Mouse (Mus musculus) kidney, adult 9 months (tissue): Measurements from ENCODE around the gene Dpf1.

Experiments used
- DNase-seq: peaks from one replicate; pipeline ENCODE4 v3.0.0; 2022

Dpf1 gene

DNA sequence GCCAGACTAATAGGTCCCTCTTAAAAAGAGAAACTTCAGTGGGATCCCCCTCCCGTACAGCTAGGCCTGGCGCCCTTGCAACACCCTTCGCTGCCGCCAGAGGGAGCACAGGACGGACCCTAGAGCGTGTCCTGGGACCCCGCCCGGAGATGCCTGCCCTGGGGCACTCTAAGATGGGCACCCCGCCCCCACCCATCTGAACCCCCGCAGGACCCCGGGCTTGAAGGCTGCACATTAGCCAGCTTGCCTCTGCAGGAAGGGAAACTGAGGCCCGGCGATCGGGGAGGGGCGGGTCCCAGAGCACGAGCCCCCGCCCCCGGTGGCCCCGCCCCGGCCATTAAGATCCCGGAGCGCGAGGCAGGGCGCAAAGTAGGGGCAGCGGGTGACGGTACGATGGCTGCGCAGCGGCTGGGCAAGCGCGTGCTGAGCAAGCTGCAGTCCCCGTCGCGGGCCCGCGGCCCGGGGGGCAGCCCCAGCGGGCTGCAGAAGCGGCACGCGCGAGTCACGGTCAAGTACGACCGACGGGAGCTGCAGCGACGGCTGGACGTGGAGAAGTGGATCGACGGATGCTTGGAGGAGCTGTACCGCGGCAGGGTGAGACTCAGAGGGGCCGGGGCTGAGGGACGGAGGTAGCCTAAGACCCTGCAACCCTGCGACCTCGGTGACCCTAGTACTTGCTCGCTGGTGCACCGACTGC lies 14.7 kb upstream of the Dpf1 start, which contains the start of gene Ppp1r14a:
TSS of gene Ppp1r14a (plus strand) at position 367 of the 697 bp plus-strand sequence.
- peak; percentile 68 for DNase-seq

DNA sequence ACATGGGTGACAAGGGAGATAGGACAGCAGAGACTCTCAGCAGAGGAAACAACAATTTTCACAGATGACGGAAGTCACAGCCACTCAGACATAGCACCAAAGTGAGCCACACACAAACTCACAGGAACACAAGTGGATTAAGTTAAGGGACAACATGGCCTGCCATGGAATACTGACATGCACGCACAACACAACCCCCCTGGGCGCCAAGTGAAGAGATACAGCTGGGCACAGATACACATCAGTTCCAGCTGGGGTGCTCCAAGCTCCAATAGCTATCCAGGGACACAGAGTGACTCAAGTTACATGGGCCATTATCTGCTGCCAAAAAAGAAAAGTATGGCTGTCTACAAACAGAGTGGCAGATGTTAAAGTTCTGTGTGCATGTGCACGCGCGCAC lies 13.9 kb upstream of the Dpf1 start:
- DNase-seq = no peak

DNA sequence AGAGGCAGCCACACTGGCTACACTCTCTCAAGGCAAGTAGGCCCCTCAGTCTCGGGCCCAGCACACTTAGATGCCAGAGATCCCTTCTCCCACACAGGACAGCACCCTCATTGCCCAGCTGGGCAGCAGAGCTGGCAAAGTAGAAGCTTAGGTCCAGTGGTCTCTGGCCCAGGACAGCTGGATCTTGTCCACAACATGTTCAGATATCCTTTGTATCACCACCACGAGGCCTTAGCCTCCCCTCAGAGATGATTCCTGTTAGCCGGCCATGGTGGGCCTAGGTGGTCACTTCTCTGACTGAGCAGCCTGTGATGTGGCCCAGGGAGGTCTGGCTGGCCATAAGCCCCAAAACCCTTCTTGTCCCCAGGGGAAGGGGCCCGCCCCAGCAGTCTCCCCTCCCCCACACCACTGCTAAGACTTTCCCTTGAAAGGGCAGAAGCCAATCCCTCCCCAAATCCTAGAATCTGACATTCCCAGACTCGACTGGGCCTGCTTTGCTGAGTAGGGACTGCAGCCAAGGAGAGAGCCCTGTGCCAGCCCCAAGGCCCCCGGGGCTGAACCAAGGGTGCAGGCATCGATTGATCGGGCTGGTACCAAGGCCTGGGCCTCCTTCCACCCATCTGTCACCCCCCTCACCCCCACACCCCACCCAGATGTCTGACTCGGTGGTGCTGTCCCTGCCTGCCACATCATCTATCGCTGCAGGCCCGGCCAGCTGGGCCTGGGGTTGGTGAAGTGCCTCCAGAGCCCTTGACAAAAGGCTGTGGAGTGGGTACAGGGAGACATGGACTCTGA lies 12.9 kb upstream of the Dpf1 start:
- DNase-seq = no peak

DNA sequence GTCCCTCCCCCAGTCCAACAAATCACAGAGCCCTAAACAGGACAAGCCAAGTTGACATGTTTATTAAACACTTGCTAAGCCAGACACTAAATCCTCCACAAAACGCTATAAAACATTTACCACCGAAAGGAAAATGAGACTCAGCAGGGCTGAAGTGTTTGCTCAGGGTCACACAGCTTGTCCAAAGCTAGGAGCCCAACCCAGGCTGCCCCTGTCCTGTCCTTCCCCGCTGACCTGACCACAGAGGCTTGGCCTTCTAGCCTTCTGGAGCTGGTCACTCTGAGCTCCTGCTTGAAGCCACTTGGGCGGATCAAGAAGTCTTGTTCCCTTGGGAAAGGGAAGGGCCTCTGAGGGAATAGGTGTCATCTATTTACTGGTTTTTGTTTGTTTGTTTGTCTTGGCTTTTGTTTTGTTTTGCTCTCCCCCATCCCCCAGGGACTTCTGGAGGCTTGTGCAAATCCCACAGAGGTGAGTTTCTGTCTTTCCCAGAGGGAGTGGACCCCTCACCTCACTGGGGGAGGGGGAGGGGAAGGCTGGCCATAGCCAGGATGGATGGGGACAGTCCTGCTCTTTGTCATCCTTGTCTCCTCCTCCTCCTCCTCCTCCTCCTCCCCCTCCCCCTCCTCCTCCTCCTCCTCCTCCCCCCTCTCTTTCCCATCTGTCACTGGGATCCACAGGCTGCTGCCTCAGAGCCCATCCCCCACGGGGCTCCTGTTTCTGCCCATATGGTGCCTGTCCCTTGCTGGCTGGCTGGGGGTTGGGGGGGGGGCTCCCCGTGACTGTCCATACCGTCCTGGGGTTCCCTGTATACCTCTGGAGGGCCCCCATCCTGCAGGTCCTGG lies 11.9 kb upstream of the Dpf1 start:
- no peak for DNase-seq

DNA sequence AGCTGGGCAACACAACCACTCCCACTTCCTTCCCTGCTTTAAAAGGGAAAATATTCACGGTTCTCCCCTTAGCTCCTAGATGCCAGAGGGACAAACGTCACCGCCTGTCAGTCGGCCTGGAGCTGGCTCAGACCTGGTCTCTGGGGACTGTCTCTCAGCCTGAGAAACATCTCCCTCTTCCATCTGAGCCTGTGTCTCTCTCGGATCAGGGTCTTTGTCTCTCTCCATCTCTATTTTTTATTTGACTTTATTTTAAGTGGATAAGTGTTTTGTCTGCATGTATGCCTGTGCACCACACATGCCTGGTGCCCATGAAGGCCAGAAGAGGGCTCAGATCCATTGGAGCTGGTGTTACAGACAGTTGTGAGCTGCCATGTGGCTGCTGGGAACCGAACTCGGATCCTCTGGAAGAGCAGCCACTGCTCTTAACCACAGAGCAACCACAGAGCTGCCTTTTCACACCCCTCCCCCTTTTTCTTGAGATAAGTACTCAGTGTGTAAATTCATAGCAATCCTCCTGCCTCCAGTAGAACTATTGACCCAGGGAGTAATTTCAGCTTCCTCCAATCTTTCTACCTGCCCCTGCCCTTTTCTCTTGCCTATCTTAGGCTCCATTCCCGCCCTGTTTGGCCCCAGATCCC lies 11.2 kb upstream of the Dpf1 start:
- DNase-seq = no peak

DNA sequence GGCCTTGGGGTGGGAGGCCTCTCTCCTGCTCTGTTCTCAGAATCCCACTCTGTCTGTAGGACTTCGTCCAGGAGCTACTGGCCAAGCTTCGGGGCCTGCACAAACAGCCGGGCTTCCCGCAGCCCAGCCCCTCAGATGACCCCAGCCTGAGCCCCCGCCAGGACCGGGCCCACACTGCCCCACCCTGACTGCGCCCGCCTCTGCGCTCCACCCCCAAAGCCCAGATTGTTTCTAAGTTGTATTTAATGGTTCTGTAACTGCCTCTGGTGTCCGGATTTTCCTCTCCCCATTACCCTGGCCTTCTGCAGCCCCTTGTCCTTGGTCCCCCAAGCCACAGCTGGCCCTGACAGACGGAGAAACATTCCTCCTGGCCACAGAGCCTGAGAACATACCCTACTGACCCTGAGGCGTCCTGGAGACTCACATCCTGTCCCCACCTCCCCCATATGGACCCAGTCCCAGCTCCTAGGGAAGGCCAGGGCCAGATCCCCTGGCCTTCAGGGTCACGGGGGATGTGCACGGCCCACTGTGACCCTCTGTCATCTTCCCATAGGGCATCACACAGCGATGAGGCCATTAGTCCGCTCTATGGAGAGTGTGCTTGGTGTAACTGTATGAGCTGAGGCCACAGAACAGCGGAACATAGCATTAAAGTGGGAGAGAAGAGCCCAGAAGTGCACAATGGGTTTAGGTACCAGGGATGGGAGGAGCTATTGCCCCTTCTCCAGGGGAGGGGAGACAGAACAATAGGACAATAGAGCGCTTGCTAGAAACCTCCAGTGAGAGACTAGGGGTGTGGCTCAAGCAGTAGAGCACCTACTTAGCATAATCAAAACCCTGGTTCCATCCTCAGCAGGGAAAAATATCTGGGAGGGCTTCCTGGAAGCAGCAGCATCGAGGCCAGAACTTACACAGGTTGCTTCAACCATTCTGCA lies 10.4 kb upstream of the Dpf1 start:
- DNase-seq = peak; percentile 55

DNA sequence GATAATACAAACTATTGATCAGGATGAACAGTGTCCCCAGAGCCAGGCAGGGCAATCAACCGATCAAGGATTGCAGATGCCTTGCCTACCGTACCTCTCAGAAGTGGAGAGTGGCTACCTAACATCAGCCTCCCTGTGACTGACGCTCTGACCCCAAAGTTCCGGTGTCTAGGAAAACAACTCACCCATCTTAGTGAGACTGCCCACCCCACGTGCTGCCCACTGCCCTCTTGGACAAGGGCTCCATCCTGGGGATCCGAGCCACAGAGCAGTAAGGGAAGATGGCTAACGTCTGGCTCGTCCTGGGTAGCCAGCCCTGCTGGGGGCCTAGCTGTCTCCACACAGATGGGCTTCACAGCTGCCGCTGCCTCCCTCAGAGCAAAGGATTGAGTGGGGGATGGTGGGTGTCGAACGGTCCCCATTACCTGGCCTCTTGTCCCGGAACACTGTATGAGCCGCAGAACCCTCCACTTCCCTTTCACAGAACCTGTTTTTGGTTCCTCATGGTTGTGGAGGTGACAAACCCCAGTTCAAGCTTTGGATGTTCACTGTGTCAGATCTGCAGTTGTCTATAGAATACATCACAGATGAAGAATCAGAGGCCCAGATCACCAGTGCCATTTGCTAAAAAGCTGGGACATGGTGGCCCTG lies 9.5 kb upstream of the Dpf1 start:
- no peak for DNase-seq

DNA sequence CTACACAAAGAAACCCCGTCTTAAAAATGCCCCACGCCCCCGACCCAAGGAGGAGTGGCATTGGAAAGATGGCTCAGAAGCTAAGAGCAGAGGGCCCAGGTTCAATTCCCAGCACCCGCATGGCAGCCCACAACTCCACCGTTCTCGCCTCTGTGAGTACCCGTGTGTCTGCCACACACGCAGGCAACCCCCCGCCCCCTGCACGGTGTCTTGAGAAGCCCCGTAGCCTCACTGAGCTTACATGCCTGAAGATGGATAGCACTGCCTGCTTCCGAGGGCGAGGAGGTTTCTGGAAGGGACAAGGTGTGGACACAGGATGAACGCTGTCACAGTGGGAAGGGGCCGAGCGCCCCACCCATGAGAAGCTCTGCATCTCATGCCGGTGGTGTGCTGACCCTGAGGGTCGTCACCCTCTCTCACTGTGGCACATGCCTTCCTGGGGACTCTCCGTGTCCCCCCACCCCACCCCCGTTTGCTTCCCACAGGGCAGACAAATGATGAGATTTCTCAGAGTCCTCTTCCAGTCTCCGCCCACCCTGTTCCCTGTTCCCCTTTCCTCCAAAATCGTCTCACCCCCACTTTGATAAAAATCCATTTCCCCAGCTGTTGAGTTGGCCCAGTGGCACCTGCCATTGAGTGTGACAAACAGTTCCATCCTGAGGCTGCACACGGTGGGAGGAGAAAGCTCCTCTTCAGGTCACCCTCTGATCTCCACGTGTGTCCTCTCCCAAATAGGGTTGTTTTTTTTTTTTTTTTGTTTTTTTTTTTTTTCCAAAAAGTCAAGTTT lies 7.7 kb upstream of the Dpf1 start:
- no peak for DNase-seq

DNA sequence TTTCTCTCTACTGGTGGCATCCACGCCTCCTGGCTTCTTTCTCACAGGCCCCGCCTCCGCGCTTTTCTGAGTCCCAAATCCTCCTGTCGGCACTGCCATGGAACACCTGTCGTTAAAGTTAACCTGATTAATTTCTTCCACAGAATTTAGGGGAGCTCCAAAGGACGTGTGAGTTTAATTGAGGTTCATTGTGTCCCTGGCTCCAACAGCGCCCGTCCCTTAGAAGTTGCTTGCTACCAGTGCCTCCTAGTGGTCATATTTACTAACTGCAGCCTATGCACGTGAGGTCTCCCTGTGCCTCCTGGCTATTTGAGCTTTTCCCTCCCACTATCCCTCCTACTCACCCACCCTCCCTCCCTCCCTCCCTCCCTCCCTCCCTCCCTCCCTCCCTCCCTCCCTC lies 6.8 kb upstream of the Dpf1 start:
- peak; percentile 84 for DNase-seq

DNA sequence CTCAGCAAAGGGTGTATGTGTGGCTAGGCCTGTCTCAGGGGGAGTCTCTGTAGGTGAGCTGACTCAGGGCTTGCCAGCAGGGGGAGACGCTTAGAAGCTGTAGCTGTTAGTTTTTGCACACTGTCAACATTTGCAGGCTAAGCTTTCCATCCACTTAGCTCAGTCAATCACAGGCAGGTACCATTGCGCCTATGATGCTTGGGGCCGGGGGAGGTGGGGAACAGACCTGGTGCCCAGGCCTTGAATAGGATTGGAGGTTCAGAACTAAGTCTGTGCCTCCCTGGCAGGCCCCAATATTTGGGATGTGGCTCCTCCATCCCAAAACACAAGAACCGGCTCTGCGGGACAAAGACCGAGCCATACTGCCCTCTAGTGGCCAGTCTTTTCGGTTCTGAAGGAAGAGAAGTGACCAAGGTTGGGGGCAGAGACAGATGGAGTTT lies 2.6 kb upstream of the Dpf1 start:
- DNase-seq = peak; percentile 60

DNA sequence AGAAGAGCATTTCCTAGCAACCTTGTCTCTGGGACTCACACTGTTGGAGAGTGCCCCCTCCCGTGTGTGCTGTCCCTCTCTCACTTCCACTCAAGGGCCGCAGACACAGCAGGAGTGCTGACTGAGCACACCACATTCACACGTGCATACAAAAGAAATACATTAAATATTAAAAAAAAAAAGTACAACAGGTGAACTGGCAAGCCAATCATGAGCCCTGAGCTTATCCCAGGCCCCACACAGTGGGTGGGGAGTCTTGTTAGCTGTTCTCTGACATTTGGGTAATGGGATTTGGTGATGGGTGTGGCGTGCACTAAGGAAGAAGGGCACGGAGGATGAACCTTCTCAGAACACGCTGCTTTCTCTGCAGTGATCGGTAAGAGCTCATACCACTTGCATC lies 1.1 kb upstream of the Dpf1 start:
- no peak for DNase-seq

DNA sequence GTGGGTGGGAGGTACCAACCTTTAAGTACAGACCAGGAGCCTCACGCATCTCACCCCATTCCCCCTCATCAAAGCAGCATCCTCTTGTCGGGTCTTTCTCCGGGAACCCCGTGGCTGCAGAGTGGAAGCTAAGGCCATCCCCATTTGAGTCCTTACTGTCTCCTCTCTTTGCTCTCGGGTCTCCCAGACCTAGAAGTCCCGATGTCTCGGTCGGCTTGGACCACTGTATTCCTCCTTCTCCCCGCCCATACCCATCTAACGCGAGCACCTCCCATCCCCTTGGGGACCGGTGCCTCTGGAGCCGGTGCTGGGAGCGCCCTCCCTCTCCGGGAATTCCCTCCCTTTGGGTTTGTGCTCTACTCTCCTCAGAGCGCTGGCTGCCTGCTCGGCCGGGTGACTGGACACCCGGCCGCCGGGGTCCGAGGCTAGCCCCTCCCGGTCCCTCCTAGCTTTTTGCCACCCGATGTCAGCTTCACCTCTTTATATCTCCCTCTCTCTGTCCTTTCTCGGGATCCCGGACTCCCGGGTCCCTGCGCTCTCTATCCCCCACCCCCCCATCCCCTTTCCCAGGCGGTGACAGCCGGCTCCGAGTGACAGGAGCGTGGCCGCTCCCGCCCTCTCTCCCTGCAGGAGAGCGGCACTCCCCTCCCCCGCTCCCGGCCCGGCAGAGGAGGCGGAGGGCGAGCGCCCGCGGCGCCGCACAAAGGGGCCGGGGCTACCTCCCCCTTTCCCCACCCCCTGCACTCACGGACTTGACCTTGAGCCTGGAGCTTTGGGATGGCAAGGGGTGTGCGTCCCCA lies 912 bp downstream of the Dpf1 start:
- DNase-seq = no peak

DNA sequence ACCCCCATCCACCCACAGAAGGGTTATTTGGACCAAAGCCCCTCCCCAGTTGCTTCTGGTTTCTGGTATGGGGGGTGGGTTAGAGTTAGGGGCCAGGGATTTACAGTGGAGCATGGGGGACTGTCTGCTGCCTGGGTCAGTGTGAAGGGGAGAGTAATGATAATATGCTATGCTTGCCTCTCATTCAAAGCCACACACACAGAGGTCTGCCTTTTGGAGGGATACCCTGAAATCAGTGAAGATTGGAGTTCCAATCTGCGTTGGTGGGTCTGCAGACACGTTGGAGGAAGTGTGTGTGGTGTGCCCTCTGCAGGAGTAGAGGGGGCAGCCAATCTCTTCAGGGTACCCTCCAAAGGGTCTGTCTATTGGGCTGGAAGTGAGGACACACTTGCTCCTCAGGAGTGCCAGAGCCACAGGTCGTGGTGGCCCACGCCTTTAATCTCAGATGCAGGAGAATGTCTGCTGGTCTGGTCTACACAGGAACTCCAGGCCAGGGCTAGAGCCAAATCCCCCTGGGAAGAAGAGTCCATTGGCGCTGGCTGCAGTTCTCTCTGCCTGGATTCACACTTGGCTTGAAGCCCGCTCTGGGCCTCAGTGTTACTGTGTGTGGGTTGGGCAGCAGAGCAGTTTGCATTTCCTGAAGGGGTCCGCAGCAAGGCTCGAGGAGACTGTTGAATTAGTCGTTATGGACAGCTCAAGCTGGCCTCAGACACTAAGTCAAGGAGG lies 1.7 kb downstream of the Dpf1 start:
- DNase-seq = no peak

DNA sequence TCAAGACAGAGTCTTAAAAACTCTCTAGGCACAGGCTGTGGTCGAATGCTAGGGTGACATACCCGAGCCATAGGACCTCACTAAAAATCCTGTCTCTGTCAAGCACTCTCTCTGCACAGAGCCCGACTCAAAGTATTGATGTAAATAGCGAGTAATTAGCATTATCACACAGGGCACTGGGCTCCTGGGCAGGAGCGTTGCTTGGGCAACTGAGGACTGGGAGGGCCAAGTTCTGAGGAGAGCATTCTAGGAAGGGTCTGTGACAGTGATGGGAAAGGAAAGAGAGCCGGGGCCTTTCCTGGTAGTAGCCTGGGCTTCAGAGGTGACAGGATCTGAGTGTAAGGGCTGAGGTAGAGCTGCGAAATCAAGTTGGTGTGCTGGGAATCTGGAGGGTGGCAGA lies 2.4 kb downstream of the Dpf1 start:
- DNase-seq = no peak

DNA sequence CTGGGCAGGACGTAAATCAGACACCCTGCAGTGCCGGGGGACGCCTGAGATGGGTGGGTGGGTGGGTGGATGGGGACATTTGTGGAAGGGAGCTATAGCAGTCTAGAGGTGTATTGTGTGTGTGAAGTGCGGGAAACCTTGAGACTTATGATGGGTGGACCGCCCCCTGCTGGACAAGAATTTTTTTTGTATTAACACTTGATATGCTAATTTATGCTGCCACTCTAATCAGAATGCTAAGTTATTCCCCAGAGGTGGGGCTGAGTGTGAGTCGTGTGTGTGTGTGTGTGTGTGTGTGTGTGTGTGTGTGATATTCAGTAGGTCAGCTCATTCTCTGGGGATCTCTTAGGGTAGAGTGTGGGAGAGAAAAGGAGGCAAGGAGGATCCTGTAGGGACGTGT lies 2.9 kb downstream of the Dpf1 start:
- DNase-seq = peak; percentile 63

DNA sequence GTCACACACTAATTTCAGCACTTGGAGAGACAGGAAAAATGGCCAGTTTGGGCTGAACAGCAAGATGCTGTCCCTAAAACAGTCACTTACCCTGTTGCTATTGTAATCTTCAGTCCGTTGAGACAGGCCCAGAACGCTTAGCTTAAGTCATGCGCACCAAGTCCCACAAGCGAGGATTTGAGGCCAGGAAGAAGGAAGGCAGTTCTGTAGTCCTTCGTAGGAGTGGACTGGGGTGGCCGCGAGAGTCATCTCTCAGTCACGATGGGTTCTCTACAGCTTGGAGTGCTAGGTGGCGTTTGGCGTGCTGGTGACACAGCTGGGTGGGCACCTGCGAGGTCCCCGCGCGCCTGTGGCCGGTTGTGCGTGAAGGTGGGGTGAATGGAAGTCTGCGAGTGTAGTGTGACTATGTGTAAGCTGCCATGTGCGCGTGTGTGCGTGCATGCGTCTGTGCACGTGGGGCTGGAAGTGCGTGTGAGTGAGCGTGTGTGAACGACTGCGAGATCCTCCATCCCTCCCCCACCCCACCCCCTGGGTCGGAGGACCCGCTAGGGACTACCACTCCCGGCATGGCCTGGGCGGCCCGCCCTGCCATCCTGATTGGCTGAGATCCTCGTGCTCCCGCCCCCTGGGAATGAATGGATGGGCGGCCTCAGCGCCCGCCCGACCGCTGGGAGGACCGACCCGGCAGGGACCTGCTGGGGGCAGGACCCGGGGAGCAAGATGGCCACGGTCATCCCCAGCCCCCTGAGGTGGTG lies 3.8 kb downstream of the Dpf1 start:
- peak; percentile 87 for DNase-seq

DNA sequence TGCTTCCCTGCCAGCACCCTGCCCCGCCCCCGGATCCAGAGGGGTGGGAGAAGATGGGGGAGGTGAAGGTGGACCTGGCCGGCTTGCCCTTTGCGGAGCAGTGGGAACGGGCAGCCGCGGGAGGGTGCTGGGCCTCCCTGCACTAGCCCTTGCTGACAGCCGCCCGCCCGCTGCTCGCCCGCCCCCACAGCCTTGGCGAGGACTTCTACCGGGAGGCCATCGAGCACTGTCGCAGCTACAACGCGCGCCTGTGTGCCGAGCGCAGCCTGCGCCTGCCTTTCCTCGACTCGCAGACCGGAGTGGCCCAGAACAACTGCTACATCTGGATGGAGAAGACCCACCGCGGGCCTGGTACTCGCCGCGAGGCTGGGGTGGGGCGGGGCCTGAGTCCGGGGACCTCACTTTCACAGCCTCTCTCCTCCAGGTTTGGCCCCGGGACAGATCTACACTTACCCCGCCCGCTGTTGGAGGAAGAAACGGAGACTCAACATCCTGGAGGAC lies 5.5 kb downstream of the Dpf1 start:
- DNase-seq = no peak

DNA sequence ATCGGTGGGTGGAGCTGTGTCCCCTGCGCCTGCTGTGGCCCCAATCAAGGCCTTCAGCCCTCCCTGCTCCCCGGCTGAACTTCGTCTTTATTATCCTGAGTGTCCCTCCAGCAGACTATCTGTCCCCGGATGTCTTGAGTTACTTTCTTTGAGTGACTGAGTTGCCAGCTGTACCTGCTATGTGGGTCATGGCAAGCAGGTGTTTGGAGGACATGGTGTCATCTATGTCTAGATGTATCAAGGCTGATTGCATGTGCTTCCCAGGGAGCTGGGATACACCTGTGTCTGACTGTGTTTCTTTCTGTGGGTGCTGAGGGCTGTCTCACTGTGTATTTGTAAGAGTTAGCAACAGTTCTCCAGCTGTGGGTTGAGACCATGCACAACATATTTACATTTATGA lies 6.0 kb downstream of the Dpf1 start:
- no peak for DNase-seq
